22 mouse cellular contexts compared by ENCODE assay signal in the genomic region with DNA sequence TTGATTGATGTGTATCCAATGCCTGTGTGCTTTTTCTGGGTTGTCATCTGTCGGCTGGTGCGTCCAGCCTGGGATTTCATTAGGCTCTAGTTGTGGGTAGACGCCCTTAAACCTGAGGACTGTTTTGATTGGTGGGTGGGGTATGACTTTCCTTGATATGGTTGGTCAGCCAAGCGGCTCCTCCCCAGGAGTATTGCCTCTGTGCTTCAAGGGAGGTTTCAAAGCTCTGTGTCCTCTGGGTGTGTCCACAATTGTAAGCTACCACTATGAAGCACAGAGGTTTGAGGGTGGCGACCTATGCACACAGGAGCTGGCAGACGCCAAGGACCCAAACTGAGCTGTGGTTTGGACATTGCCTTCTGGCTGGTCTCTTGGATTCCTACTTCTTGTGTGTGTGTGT. TPM values are rescaled to one million over a fixed set of nuclear protein-coding genes. Genes with fewer than 3 reads are reported as not detected.
DNase-seq lines count a peak whose midpoint lies in the region; ATAC-seq and TF ChIP-seq lines count a peak whose summit lies in the region.
"Had no signal": no experiment of that assay in that cellular context is flagged by ENCODE, and none has a peak within 500 bp of the region (broad histone marks: within the 10 kb centered on the region; RNA-seq: fewer than 3 reads in every experiment).

No protein-coding gene starts in this region.

- 54% methylated on average over 6 of the region's 6 CpGs for WGBS in liver, embryonic 13.5 days (ENCODE audit: insufficient replicate concordance)
- WGBS in intestine, postnatal 0 days = 58% methylated on average over 6 of the region's 6 CpGs
- 67% methylated on average over 6 of the region's 6 CpGs for WGBS in lung, adult 2 months

- no peak overlapping the region for H3K4me2 ChIP-seq in liver, embryonic 13.5 days
- H3K4me2 ChIP-seq in intestine, postnatal 0 days (replicated peaks; ENCODE audit: low read depth) = no peak overlapping the region
- H3K4me2 ChIP-seq: embryonic facial prominence, embryonic 13.5 days; liver, embryonic 12.5 days; midbrain, embryonic 12.5 days; neural tube, embryonic 12.5 days had no signal

- 0 out of 2 replicates have a peak, but pooled peaks have one; percentile 21 for ATAC-seq in liver, embryonic 13.5 days (ENCODE audit: low read depth)
- ATAC-seq in intestine, postnatal 0 days = peak; percentile 52; the same call in 1 of the 2 replicates
- ATAC-seq in megakaryocyte-erythroid progenitor cell, adult 5-6 weeks (replicated peaks; ENCODE audit: low FRiP score, low TSS enrichment, poor library complexity, severe bottlenecking) = 0 out of 2 replicates have a peak, but pooled peaks have one; percentile 29
- ATAC-seq: activated CD4-positive, CD25-positive, alpha-beta regulatory T cell, adult 4 months; CD4-positive, CD25-positive, alpha-beta regulatory T cell, adult 4 months; forebrain, embryonic 16.5 days; liver, embryonic 12.5 days had no signal

- peaks cover 11% of the 10 kb centered on the region for H3K4me1 ChIP-seq in liver, embryonic 13.5 days (replicated peaks)
- H3K4me1 ChIP-seq in ES-E14 (ENCODE audit: control insufficient read depth in 2 of 2, insufficient read depth in 2 of 2, low read length in 2 of 2, poor library complexity in 1 of 2) = peaks cover 7 to 16% of the 10 kb centered on the region in 2 experiments; a peak in 2 of 4 replicates
- 0 out of 2 replicates have a peak, but pooled peaks cover 4% of the 10 kb centered on the region for H3K4me1 ChIP-seq in intestine, postnatal 0 days (replicated peaks; ENCODE audit: control insufficient read depth, insufficient read depth, low read length)
- H3K4me1 ChIP-seq in lung, adult 2 months (ENCODE audit: control insufficient read depth, insufficient read depth, low read length) = peaks cover 4% of the 10 kb centered on the region; the same call in 1 of the 2 replicates

- in situ Hi-C loops in ES-E14 (cut with MboI; ENCODE audit: low sequenced_read_pairs in 2 of 2, unreplicated experiment in 2 of 2) = no loop called here

- no peak for TF ChIP-seq CTCF in intestine, postnatal 0 days (IDR thresholded peaks at IDR 0.05; ENCODE audit: low read depth)
- no peak for TF ChIP-seq CTCF in lung, adult 2 months (IDR thresholded peaks at IDR 0.05; ENCODE audit: insufficient read depth, low read length)

- no peak for TF ChIP-seq POLR2A in lung, adult 2 months (IDR thresholded peaks at IDR 0.05; ENCODE audit: borderline replicate concordance, extremely low read depth, low read depth, low read length)

- no peak overlapping the region for H3K27ac ChIP-seq in liver, embryonic 13.5 days
- H3K27ac ChIP-seq in ES-E14 (ENCODE audit: insufficient read depth, low read depth, low read length, poor library complexity, severe bottlenecking) = peak overlapping the region; percentile 34; the same call in 1 of the 2 replicates
- no peak overlapping the region for H3K27ac ChIP-seq in intestine, postnatal 0 days (ENCODE audit: low read depth, low read length)
- H3K27ac ChIP-seq: embryonic facial prominence, embryonic 13.5 days; limb, embryonic 10.5 days; liver, embryonic 12.5 days; midbrain, embryonic 12.5 days; neural tube, embryonic 12.5 days had no signal

- no peaks in the 10 kb centered on the region for H3K36me3 ChIP-seq in liver, embryonic 13.5 days
- no peaks in the 10 kb centered on the region for H3K36me3 ChIP-seq in ES-E14 (ENCODE audit: control insufficient read depth, insufficient read depth, low read length, poor library complexity, severe bottlenecking)
- no peaks in the 10 kb centered on the region for H3K36me3 ChIP-seq in intestine, postnatal 0 days (ENCODE audit: control insufficient read depth, insufficient read depth)
- H3K36me3 ChIP-seq: embryonic facial prominence, embryonic 13.5 days; limb, embryonic 10.5 days; liver, embryonic 12.5 days; midbrain, embryonic 12.5 days; neural tube, embryonic 12.5 days had no signal

- H3K9me3 ChIP-seq in liver, embryonic 13.5 days (replicated peaks) = 0 out of 2 replicates have a peak, but pooled peaks cover 4% of the 10 kb centered on the region
- H3K9me3 ChIP-seq in ES-E14 (ENCODE audit: control insufficient read depth, insufficient read depth, low read depth, low read length) = no peaks in the 10 kb centered on the region
- H3K9me3 ChIP-seq in intestine, postnatal 0 days (ENCODE audit: control insufficient read depth) = no peaks in the 10 kb centered on the region
- H3K9me3 ChIP-seq: embryonic facial prominence, embryonic 13.5 days; limb, embryonic 10.5 days; liver, embryonic 12.5 days; midbrain, embryonic 12.5 days; neural tube, embryonic 12.5 days had no signal

- H3K27me3 ChIP-seq in liver, embryonic 13.5 days = no peaks in the 10 kb centered on the region
- H3K27me3 ChIP-seq in intestine, postnatal 0 days (replicated peaks; ENCODE audit: control insufficient read depth, insufficient read depth, low read length) = no peaks in the 10 kb centered on the region
- H3K27me3 ChIP-seq: embryonic facial prominence, embryonic 13.5 days; liver, embryonic 12.5 days; neural tube, embryonic 12.5 days had no signal

- no peak for DNase-seq in liver, embryonic 13.5 days
- DNase-seq in liver = no peak
- DNase-seq in ES-E14 (ENCODE audit: low read depth, low spot score) = peak; percentile 74
- DNase-seq in adrenal gland, postnatal 36 days = no peak
- no peak for DNase-seq in c-Kit-positive CD71-positive TER-119-positive erythroid progenitor cells, embryonic 14.5 days (ENCODE audit: low spot score)
- no peak for DNase-seq in lung, adult 2 months
- DNase-seq: adrenal gland, postnatal 10 days; cerebellum, adult 11 months; cerebellum, postnatal 10 days; gastrocnemius, postnatal 25 days; right cerebral cortex, adult 18-20 months; thymus, postnatal 25 days had no signal

- no peak overlapping the region for H3K9ac ChIP-seq in liver, embryonic 13.5 days
- no peak overlapping the region; the same call in 1 of the 2 replicates for H3K9ac ChIP-seq in ES-E14 (ENCODE audit: insufficient read depth, low read depth, low read length, poor library complexity, severe bottlenecking)
- no peak overlapping the region for H3K9ac ChIP-seq in intestine, postnatal 0 days (ENCODE audit: low read depth, low read length)
- H3K9ac ChIP-seq: embryonic facial prominence, embryonic 13.5 days; liver, embryonic 12.5 days; midbrain, embryonic 12.5 days; neural tube, embryonic 12.5 days had no signal

- no peak overlapping the region for H3K4me3 ChIP-seq in liver, embryonic 13.5 days (replicated peaks)
- peak overlapping the region; percentile 29 to 31; a peak in 3 of 4 replicates for H3K4me3 ChIP-seq in ES-E14 (ENCODE audit: insufficient read depth in 1 of 2, low read depth in 1 of 2, low read length in 2 of 2, poor library complexity in 1 of 2, severe bottlenecking in 1 of 2)
- no peak overlapping the region for H3K4me3 ChIP-seq in intestine, postnatal 0 days (ENCODE audit: low read depth, low read length)
- H3K4me3 ChIP-seq in lung, adult 2 months (replicated peaks; ENCODE audit: extremely low read depth, low read depth, low read length) = no peak overlapping the region
- H3K4me3 ChIP-seq: embryonic facial prominence, embryonic 13.5 days; limb, embryonic 10.5 days; liver, embryonic 12.5 days; midbrain, embryonic 12.5 days; neural tube, embryonic 12.5 days had no signal

TF ChIP-seq in ES-E14, 5 proteins besides CTCF, POLR2A, EP300 and RAD21:
- TF ChIP-seq ZC3H11A (IDR thresholded peaks at IDR 0.05; ENCODE audit: borderline replicate concordance, low read depth, low read length) (no peak), HCFC1 (IDR thresholded peaks at IDR 0.05; ENCODE audit: borderline replicate concordance, insufficient read depth, low read length) (no peak), CHD2 (IDR thresholded peaks at IDR 0.05; ENCODE audit: low read depth, low read length) (no peak), MAFK (IDR thresholded peaks at IDR 0.05; ENCODE audit: insufficient read depth, low read depth, low read length) (no peak)
TF ChIP-seq in ES-E14: peak in this region for 0.

RNA-seq across cellular contexts. Expression of a gene that starts 5.1 kb away (rescaled TPM):
- 275 and 276 TPM in 2 replicates for polyA plus RNA-seq in liver, embryonic 13.5 days (2015; fragmentation: Nextera tagmentation; extraction: Ambion mirVana)
- total RNA-seq in ES-E14 (2012; rRNA removed) = 367 and 381 TPM in 2 replicates
- 258 and 267 TPM in 2 replicates for polyA plus RNA-seq in intestine, postnatal 0 days (2015; fragmentation: Nextera tagmentation; extraction: Ambion mirVana)
- total RNA-seq in megakaryocyte-erythroid progenitor cell, adult 5-6 weeks (2014; fragmentation: Nextera tagmentation) = 394 and 495 TPM in 2 replicates
- total RNA-seq in megakaryocyte-erythroid progenitor cell, adult 5-6 weeks (2017) = 135 and 142 TPM in 2 replicates
- 1,000 to 10,000 TPM; 1,300 to 1,490 TPM for total RNA-seq in adrenal gland, postnatal 36 days (2021)
- 273 and 368 TPM in 2 replicates for polyA plus RNA-seq in lung, adult 2 months (2012; rRNA removed)

RNA-seq across cellular contexts. Expression of a gene that starts 26.3 kb away (rescaled TPM):
- polyA plus RNA-seq in liver, embryonic 13.5 days (2015; fragmentation: Nextera tagmentation; extraction: Ambion mirVana) = 1.7 TPM in 2 replicates
- 11.7 and 25.7 TPM in 2 replicates for total RNA-seq in ES-E14 (2012; rRNA removed)
- polyA plus RNA-seq in intestine, postnatal 0 days (2015; fragmentation: Nextera tagmentation; extraction: Ambion mirVana) = 13.9 and 14.9 TPM in 2 replicates
- 1.6 and 2.5 TPM in 2 replicates for total RNA-seq in megakaryocyte-erythroid progenitor cell, adult 5-6 weeks (2014; fragmentation: Nextera tagmentation)
- total RNA-seq in megakaryocyte-erythroid progenitor cell, adult 5-6 weeks (2017) = 1.4 and 2.2 TPM in 2 replicates
- 10 to 100 TPM; 16.3 to 23.0 TPM for total RNA-seq in adrenal gland, postnatal 36 days (2021)
- 28.9 and 31.5 TPM in 2 replicates for polyA plus RNA-seq in lung, adult 2 months (2012; rRNA removed)

Comparison
In these comparisons a context has a peak if more than half of its experiments do, and no peak if none do; other contexts are left out.
1. H3K4me3 ChIP-seq: peak in ES-E14 (2 of 2); none in liver, embryonic 13.5 days (single experiment), intestine, postnatal 0 days (single experiment) and lung, adult 2 months (single experiment).
2. Peak in every context shown above with its lines, with median percentiles within 50 percentile points of each other: ATAC-seq.